Mouse (Mus musculus) forebrain, embryonic 15.5 days (tissue): ENCODE data around the gene Snx9. TPM values are rescaled to one million over a fixed set of nuclear protein-coding genes. Genes with fewer than 3 reads are reported as not detected.

Experiments
- ATAC-seq: fragments of 200-750 bp; cut with Nextera tagmentation; replicated peaks from 2 replicates; pipeline ENCODE4 v1.8.0; 2017; ENCODE audit warnings: mild to moderate bottlenecking, moderate TSS enrichment, moderate library complexity
- H3K27ac ChIP-seq: fragments of 300-500 bp; sonication (generic); replicated peaks from 2 replicates; pipeline ENCODE4 v1.5.1; 2015; ENCODE audit warnings: mild to moderate bottlenecking, inconsistent platforms
- H3K27me3 ChIP-seq: fragments of 300-500 bp; sonication (generic); 2 replicates; pipeline ENCODE4 v1.6.1; 2015; ENCODE audit warnings: inconsistent platforms
- H3K36me3 ChIP-seq: fragments of 300-500 bp; sonication (generic); 2 replicates; pipeline ENCODE4 v1.6.1; 2015; ENCODE audit warnings: mild to moderate bottlenecking, inconsistent platforms
- H3K4me1 ChIP-seq: fragments of 300-500 bp; sonication (generic); 2 replicates; pipeline ENCODE4 v1.6.1; 2015; ENCODE audit warnings: inconsistent platforms
- H3K4me2 ChIP-seq: fragments of 300-500 bp; sonication (generic); replicated peaks from 2 replicates; pipeline ENCODE4 v1.6.1; 2015; ENCODE audit warnings: mild to moderate bottlenecking, inconsistent platforms
- H3K4me3 ChIP-seq: fragments of 300-500 bp; sonication (generic); 2 replicates; pipeline ENCODE4 v1.5.1; 2015; ENCODE audit warnings: mild to moderate bottlenecking, inconsistent platforms
- H3K9ac ChIP-seq: fragments of 300-500 bp; sonication (generic); replicated peaks from 2 replicates; pipeline ENCODE4 v1.6.1; 2015; ENCODE audit warnings: mild to moderate bottlenecking, inconsistent platforms
- H3K9me3 ChIP-seq: fragments of 300-500 bp; sonication (generic); 2 replicates; pipeline ENCODE4 v1.6.1; 2016; ENCODE audit warnings: inconsistent platforms
- WGBS: fragments of 180-500 bp; shearing (Covaris S2); methylation state at CpG from one replicate; pipeline ENCODE4 v1.1.7; 2015; ENCODE audit warnings: mixed read lengths; 5-methylcytosine and 5-hydroxymethylcytosine counted together
- polyA plus RNA-seq: library from polyadenylated mRNA; unstranded; fragments of >200 nt; fragmentation: Nextera tagmentation; extraction: Ambion mirVana; gene quantifications from 2 replicates; pipeline ENCODE4 v1.2.1, GENCODE M21; 2015

Snx9 gene
- polyA plus RNA-seq, 1 experiment from 2014 or later = 5.9 TPM

DNA sequence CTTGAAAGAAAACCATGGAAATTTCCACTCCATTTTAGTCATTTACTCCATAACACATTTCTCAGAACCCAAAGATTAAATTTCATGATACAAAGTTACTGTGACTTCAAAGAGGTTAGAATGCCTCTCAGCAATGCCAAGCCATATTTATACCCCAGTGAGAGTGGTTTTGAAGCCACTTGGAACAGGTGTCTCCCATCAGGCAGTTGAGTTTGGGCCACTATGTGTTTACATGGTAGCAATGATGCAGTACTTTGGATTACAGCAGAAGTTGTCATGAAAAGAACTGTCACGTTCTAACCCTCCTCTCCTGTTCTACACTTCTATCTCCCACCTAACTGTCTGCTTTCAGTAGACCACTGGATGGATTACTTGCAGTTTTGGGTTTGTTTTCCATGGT is 101.9 kb downstream of the Snx9 start:
- 80% methylated on average over 1 of the region's 1 CpGs for WGBS
- no peak for ATAC-seq

DNA sequence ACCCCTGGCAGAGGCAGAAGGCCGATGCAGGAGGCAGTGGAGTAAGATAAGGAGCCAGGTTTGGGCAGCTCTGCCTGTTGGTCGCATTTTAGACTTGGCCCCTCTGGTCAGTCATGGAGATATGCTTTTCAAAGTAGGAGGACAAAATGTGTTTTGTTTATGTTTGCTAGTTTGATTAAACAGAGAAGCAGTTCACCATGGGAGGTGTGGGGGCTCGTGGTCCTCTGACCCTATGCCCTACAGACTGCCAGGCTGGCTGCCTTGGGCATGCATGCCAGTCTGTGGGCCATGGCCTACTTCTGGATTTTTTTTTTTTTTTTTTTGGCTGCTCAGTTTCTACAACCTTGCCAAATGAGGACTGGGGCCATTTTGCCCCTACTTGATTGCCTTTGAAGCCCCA is 105.9 kb downstream of the Snx9 start:
- H3K27me3 ChIP-seq = peaks cover 9% of the 10 kb centered on the region; the same call in 1 of the 2 replicates
- WGBS = 80% methylated on average over 3 of the region's 3 CpGs
- H3K9ac ChIP-seq = no peak overlapping the region
- H3K4me3 ChIP-seq = no peak overlapping the region
- H3K9me3 ChIP-seq = no peaks in the 10 kb centered on the region
- no peak overlapping the region for H3K4me2 ChIP-seq
- no peaks in the 10 kb centered on the region for H3K4me1 ChIP-seq
- H3K36me3 ChIP-seq = no peaks in the 10 kb centered on the region
- no peak overlapping the region for H3K27ac ChIP-seq
- ATAC-seq = no peak

More for the DNA sequence above, 101.9 kb downstream of the Snx9 start:
- Histone ChIP-seq H3K4me3 (no peak overlapping the region), H3K4me1 (peaks cover 11% of the 10 kb centered on the region), H3K27ac (no peak overlapping the region), H3K27me3 (peaks cover 23% of the 10 kb centered on the region), H3K9ac (no peak overlapping the region), H3K9me3 (no peaks in the 10 kb centered on the region), H3K4me2 (no peak overlapping the region), H3K36me3 (no peaks in the 10 kb centered on the region)

DNA sequence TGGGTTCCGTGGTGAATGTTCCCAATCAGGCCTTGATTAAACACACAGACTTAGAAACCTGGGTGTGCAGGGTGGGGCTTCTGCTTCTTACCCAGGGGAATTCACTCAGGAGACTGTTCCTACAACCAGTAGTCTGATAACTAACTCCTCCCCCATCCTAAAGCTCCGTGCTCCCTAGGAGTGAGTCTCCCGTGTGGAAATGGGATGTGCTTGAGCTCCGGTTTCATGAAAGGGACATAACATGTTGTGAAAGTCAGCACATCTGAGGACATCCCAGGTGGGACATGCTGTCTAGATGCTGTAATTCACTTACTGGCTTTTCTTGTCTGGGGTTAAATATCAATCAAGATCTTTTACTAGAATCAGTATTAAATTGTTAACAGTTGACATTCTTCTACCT is 111.3 kb downstream of the Snx9 start:
- H3K9me3 ChIP-seq = no peaks in the 10 kb centered on the region
- no peak overlapping the region for H3K9ac ChIP-seq
- no peaks in the 10 kb centered on the region for H3K4me1 ChIP-seq
- no peaks in the 10 kb centered on the region for H3K27me3 ChIP-seq
- no peak overlapping the region for H3K4me2 ChIP-seq
- H3K36me3 ChIP-seq = no peaks in the 10 kb centered on the region
- no peak overlapping the region for H3K27ac ChIP-seq
- 90% methylated on average over 4 of the region's 4 CpGs for WGBS
- ATAC-seq = no peak
- H3K4me3 ChIP-seq = no peak overlapping the region

DNA sequence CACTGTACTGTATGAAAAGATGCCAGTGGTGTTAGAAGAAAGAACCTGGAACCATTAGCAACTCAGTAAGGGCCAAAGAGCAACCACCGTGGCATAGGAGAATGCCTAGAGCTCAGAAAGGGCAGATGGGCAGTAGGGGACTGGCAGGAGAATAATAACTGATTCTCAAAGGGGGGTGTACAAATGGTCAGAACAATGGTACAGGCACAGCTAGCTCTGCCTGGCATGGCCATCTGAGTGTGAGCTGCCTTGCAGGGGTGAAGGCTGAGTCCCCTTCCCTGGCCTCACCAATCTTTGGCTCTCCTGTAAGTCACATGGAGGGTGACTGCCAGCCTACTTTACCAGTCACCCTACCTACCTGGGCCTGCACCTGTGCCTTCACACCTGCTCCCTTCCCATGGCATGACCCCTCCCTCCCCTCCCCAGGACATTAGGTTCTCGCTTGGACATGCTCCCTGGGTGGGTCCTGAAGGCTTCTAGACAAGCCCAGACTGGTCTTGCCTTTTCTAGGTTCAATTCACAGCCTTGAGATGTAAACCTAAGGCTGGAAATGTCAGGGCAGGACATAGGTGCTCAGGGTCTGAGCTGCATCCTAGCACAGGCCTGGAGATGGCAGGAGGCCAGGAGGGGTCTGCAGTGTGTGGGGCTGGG is 115.3 kb downstream of the Snx9 start:
- no peak for ATAC-seq
- no peak overlapping the region for H3K4me3 ChIP-seq

DNA sequence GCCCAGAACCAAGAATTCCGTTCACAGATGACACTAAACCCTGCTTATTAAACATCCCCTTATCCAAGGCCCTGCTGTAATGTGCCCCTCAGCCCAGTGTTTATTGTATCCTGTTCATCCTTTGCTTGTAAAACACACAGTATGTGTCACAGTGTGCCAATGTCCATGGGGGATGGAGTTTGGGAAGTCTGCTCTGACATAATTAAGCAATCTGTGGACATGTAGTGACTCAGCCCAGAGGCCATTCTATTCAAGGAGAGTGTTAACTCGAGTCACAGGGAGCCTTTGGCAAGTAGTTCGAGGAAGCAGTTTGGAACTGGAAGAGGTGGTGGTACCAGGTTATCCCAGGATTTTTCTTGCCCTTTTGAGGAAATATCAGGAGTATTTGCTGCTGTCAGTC is 116.0 kb downstream of the Snx9 start:
- H3K4me3 ChIP-seq = no peak overlapping the region
- no peak overlapping the region for H3K9ac ChIP-seq
- WGBS = 55% methylated on average over 3 of the region's 3 CpGs
- H3K27me3 ChIP-seq = no peaks in the 10 kb centered on the region
- no peaks in the 10 kb centered on the region for H3K9me3 ChIP-seq
- no peak overlapping the region for H3K27ac ChIP-seq
- H3K36me3 ChIP-seq = no peaks in the 10 kb centered on the region
- no peak for ATAC-seq
- no peaks in the 10 kb centered on the region for H3K4me1 ChIP-seq
- H3K4me2 ChIP-seq = no peak overlapping the region

More for the DNA sequence above, 115.3 kb downstream of the Snx9 start:
- no peak overlapping the region for H3K4me2 ChIP-seq
- H3K27ac ChIP-seq = no peak overlapping the region
- H3K27me3 ChIP-seq = no peaks in the 10 kb centered on the region
- no peaks in the 10 kb centered on the region for H3K9me3 ChIP-seq
- no peak overlapping the region for H3K9ac ChIP-seq
- H3K36me3 ChIP-seq = no peaks in the 10 kb centered on the region
- WGBS = 78% methylated on average over 2 of the region's 2 CpGs
- no peaks in the 10 kb centered on the region for H3K4me1 ChIP-seq

DNA sequence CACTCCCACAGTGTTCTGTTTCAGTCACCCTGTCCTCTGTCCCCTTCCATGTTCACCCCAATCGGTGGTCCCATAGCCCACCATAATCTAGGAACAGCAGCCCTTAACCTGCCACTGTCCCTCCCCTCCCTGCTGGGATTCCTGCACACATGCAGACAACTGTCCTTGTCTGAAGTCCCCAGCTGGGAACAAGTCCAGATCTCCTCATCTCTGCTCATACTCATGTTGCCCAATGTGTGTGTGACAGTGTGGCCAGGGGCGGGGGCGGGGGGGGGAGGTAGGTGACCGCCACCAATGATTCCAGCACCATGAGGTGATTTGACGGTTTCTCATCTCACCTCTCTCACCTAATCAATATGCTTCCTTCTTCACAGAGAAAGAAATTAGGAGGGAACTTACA is 117.1 kb downstream of the Snx9 start:
- Histone ChIP-seq H3K4me2 (no peak overlapping the region), H3K36me3 (no peaks in the 10 kb centered on the region), H3K4me1 (no peaks in the 10 kb centered on the region), H3K27ac (no peak overlapping the region), H3K9ac (no peak overlapping the region), H3K9me3 (no peaks in the 10 kb centered on the region), H3K4me3 (no peak overlapping the region), H3K27me3 (no peaks in the 10 kb centered on the region)
- no peak for ATAC-seq
- 93% methylated on average over 5 of the region's 5 CpGs for WGBS

DNA sequence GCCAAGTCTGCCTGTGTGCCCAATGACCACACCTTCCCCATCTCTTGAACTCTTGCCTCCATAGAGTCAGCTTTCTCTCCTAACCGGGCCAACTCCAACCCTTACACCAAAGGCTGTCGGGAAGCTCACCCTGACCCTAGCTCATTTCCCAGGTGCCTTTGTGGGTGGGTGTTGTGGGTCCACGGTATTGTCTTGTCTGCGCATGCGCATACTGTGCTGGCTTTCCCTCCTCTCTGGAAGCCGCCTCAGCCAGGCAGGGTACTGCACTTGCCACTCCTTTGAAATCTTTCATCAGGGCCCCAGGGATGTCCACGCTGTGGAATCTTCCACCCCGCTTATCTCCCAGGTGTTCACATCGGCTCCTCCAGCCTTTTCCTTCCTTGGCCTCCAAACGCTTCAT is 117.5 kb downstream of the Snx9 start:
- Histone ChIP-seq H3K27me3 (no peaks in the 10 kb centered on the region), H3K27ac (no peak overlapping the region), H3K9me3 (no peaks in the 10 kb centered on the region), H3K36me3 (no peaks in the 10 kb centered on the region), H3K4me2 (no peak overlapping the region), H3K4me1 (no peaks in the 10 kb centered on the region), H3K9ac (no peak overlapping the region), H3K4me3 (no peak overlapping the region)
- 88% methylated on average over 10 of the region's 10 CpGs for WGBS
- no peak for ATAC-seq

DNA sequence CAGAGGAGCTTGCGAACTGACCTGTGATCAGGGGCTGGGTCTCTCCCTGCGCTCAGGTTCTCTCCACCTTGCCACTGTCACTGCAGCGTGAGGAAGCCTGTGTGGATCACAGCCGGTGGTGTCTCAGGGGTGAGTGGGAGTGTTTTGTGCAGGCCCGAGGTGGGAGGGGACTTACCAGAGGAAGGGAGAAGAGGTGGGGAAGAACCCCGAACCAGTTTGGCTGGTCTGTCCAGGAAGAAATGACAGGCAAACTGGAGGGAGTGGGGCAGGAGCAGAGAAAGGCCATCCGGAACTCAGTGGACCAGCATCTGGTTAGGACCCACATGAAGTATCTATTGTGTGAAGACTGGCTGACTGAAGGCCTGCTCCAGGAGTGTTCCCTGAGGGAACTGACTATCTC is 118.0 kb downstream of the Snx9 start:
- no peak for ATAC-seq
- 81% methylated on average over 7 of the region's 7 CpGs for WGBS
- Histone ChIP-seq H3K9me3 (no peaks in the 10 kb centered on the region), H3K4me2 (no peak overlapping the region), H3K27ac (no peak overlapping the region), H3K27me3 (no peaks in the 10 kb centered on the region), H3K36me3 (no peaks in the 10 kb centered on the region), H3K4me1 (no peaks in the 10 kb centered on the region), H3K9ac (no peak overlapping the region), H3K4me3 (no peak overlapping the region)

DNA sequence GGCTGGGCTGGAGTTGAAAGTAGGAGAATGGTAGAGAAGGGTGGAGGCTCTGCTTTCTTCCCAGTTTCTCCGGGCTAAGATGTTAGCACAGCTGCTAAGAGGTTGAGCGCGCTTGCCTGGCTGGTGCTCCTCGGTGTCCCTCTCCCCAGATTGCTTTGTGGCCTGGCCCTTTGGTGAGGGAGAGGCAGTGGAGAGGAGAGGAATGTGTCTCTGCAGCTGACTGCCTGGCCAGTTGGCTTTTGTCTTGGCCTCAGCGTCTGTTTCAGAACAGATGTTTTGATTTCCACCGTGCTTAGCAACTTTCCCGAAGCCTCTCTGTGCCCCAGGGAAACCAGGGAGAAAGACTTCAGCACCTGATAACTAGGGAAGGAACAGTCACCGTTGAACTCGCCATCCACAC is 118.7 kb downstream of the Snx9 start:
- no peak overlapping the region for H3K9ac ChIP-seq
- H3K9me3 ChIP-seq = no peaks in the 10 kb centered on the region
- H3K27ac ChIP-seq = no peak overlapping the region
- WGBS = 82% methylated on average over 9 of the region's 9 CpGs
- no peak overlapping the region for H3K4me2 ChIP-seq
- H3K4me3 ChIP-seq = no peak overlapping the region
- no peaks in the 10 kb centered on the region for H3K4me1 ChIP-seq
- H3K36me3 ChIP-seq = no peaks in the 10 kb centered on the region
- H3K27me3 ChIP-seq = no peaks in the 10 kb centered on the region
- ATAC-seq = no peak

DNA sequence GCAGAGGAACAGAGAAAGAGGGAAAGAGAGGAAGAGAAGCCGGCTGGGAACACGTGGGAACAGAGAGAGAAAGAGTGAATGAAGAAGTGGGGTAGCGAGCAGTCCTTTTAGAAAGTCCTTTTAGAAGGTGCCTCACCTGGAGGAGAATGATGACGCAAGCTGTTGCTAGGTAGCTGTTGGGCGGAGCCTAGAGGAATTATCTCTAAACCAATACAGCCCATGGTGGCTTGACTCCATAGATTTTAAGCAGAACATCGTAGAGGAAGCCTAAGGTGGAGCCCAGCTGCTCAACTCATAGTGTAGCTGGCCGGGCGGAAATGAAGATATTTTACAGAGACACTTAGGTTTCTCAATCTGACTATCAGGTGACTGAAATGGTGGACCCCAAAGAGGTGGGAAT is 122.6 kb downstream of the Snx9 start:
- no peak for ATAC-seq
- WGBS = 91% methylated on average over 8 of the region's 8 CpGs
- no peaks in the 10 kb centered on the region for H3K27me3 ChIP-seq

DNA sequence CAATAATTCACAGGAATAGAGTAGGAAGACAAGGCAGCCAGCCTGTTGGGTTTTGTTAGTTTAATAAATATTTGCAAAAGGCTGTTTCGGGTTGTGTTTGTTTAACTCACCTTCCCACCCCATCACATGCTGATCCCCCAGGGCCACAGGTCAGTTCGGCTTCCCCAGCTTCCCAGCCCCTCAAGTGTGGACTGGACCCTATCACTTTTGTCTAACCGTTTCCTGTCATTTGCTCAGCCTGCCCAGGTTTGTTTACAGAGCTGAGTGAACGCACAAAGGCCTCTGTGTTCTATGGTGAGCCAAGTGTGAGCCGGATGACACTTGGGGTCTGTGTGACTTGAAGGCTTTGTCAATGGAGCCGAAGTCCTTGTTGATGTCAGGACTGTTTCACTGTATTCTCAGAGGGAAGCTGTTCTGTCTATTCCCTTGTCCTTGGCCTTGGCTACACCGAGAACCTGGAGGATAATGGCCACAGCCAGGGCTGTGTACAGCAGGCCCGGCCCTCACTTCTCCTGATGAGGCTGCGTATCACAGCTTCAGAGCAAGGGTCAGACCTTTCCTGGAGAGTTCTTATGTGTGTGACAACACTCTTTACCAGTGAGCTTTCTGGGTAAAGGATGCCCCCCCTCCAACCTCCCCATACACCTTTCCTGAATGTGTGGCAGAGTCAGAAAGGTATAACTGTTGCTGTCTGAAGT is 124.1 kb downstream of the Snx9 start:
- H3K9me3 ChIP-seq = no peaks in the 10 kb centered on the region
- WGBS = 76% methylated on average over 9 of the region's 9 CpGs
- no peaks in the 10 kb centered on the region for H3K27me3 ChIP-seq
- H3K4me3 ChIP-seq = no peak overlapping the region
- ATAC-seq = no peak
- no peak overlapping the region for H3K27ac ChIP-seq
- no peak overlapping the region for H3K4me2 ChIP-seq
- no peak overlapping the region for H3K9ac ChIP-seq
- no peaks in the 10 kb centered on the region for H3K36me3 ChIP-seq
- no peaks in the 10 kb centered on the region for H3K4me1 ChIP-seq

More for the DNA sequence above, 122.6 kb downstream of the Snx9 start:
- H3K27ac ChIP-seq = no peak overlapping the region
- H3K4me1 ChIP-seq = no peaks in the 10 kb centered on the region
- no peaks in the 10 kb centered on the region for H3K9me3 ChIP-seq
- no peaks in the 10 kb centered on the region for H3K36me3 ChIP-seq
- H3K4me2 ChIP-seq = no peak overlapping the region
- H3K9ac ChIP-seq = no peak overlapping the region
- H3K4me3 ChIP-seq = no peak overlapping the region

DNA sequence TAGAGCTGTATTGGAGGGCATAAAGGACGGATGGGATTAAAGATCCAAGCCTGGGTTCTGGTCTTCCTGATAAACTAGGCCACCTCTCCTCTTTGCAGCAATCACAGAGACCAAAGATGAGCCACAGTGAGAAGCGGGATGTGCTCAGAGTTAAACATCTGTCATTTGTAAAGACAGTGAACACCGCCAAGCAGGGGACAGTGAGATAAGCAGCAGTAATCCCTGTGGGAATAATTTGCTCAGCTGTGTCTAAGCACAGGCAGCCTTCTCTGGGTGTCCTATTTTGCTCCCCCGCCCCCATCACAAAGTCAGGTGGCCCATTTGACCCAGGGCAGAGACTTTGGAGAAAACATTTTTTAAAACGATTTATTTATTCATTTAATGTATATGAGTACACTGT is 125.6 kb downstream of the Snx9 start:
- no peaks in the 10 kb centered on the region for H3K27me3 ChIP-seq
- no peak overlapping the region for H3K4me3 ChIP-seq
- H3K4me2 ChIP-seq = no peak overlapping the region
- no peak overlapping the region for H3K9ac ChIP-seq
- no peaks in the 10 kb centered on the region for H3K4me1 ChIP-seq
- H3K36me3 ChIP-seq = no peaks in the 10 kb centered on the region
- WGBS = 89% methylated on average over 5 of the region's 5 CpGs
- H3K27ac ChIP-seq = no peak overlapping the region
- no peaks in the 10 kb centered on the region for H3K9me3 ChIP-seq
- no peak for ATAC-seq

DNA sequence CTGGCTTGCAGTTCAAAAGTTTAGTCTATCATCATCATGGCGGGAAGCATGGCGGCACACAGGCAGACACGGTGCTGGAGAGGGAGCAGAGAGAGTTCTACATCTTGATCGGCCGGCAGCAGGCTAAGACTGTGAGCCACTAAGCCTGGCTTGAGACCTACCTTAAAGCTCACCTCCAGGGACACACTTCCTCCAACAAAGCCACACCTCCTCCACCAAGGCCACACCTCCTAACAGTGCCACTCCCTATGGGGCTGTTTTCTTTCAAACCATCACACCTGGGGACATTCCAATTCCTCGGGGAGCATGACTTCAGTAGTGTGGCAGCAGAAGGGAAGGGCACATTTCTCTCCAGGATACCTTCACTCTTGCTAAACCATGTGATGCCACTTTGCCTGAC is 127.4 kb downstream of the Snx9 start:
- Histone ChIP-seq H3K4me1 (no peaks in the 10 kb centered on the region), H3K9me3 (no peaks in the 10 kb centered on the region), H3K27me3 (no peaks in the 10 kb centered on the region), H3K4me3 (no peak overlapping the region), H3K4me2 (no peak overlapping the region), H3K9ac (no peak overlapping the region), H3K36me3 (no peaks in the 10 kb centered on the region), H3K27ac (no peak overlapping the region)
- ATAC-seq = no peak
- 60% methylated on average over 6 of the region's 6 CpGs for WGBS
